Mouse (Mus musculus): ENCODE measurements around the gene Rcc1. TPM values are rescaled to one million over a fixed set of nuclear protein-coding genes. Genes with fewer than 3 reads are reported as not detected.

Gene Rcc1
- polyA plus RNA-seq, 1 experiment, result 11.5 TPM

GRCm38 (mm10) chr4:132350854-132351253 is 2.6 kb downstream of the Rcc1 start:
- Histone ChIP-seq H3K27ac (ENCODE audit: insufficient read depth, low read length) (no peak overlapping the region), H3K4me1 (ENCODE audit: control insufficient read depth, insufficient read depth, insufficient read length) (no peaks in the 10 kb centered on the region)
- 87% methylated on average over 3 of the region's 3 CpGs for WGBS

GRCm38 (mm10) chr4:132350123-132350740 is 3.2 kb downstream of the Rcc1 start:
- no peak for DNase-seq (ENCODE audit: low read depth in 1 of 2, low spot score in 2 of 2)
- H3K27ac ChIP-seq (ENCODE audit: insufficient read depth, low read length), result no peak overlapping the region
- TF ChIP-seq POLR2A (IDR thresholded peaks at IDR 0.05; ENCODE audit: low read depth, low read length) (no peak), CTCF (IDR thresholded peaks at IDR 0.05; ENCODE audit: extremely low read depth, insufficient read depth, insufficient read length, insufficient replicate concordance) (no peak)
- WGBS, result 85% methylated on average over 2 of the region's 2 CpGs
- H3K4me1 ChIP-seq (ENCODE audit: control insufficient read depth, insufficient read depth, insufficient read length), result no peaks in the 10 kb centered on the region
- no peaks in the 10 kb centered on the region for H3K27me3 ChIP-seq (ENCODE audit: control insufficient read depth, insufficient read depth, low read length)
- H3K4me3 ChIP-seq (ENCODE audit: extremely low read depth, insufficient read depth, insufficient read length), result no peak overlapping the region
- no peaks in the 10 kb centered on the region for H3K36me3 ChIP-seq (ENCODE audit: control insufficient read depth, insufficient read depth, low read length)

More at GRCm38 (mm10) chr4:132350854-132351253, 2.6 kb downstream of the Rcc1 start:
- no peak for DNase-seq (ENCODE audit: low read depth in 1 of 2, low spot score in 2 of 2)
- no peaks in the 10 kb centered on the region for H3K27me3 ChIP-seq (ENCODE audit: control insufficient read depth, insufficient read depth, low read length)
- no peaks in the 10 kb centered on the region for H3K36me3 ChIP-seq (ENCODE audit: control insufficient read depth, insufficient read depth, low read length)
- no peak overlapping the region for H3K4me3 ChIP-seq (ENCODE audit: extremely low read depth, insufficient read depth, insufficient read length)
- no peak for TF ChIP-seq POLR2A (IDR thresholded peaks at IDR 0.05; ENCODE audit: low read depth, low read length)
- no peak for TF ChIP-seq CTCF (IDR thresholded peaks at IDR 0.05; ENCODE audit: extremely low read depth, insufficient read depth, insufficient read length, insufficient replicate concordance)

GRCm38 (mm10) chr4:132349495-132350122 is 3.8 kb downstream of the Rcc1 start:
- no peak for DNase-seq (ENCODE audit: low read depth in 1 of 2, low spot score in 2 of 2)
- WGBS, result 76% methylated on average over 3 of the region's 3 CpGs
- Histone ChIP-seq H3K4me3 (ENCODE audit: extremely low read depth, insufficient read depth, insufficient read length) (no peak overlapping the region), H3K27ac (ENCODE audit: insufficient read depth, low read length) (no peak overlapping the region), H3K4me1 (ENCODE audit: control insufficient read depth, insufficient read depth, insufficient read length) (peaks cover 3% of the 10 kb centered on the region; the same call in 1 of the 2 replicates), H3K27me3 (ENCODE audit: control insufficient read depth, insufficient read depth, low read length) (no peaks in the 10 kb centered on the region), H3K36me3 (ENCODE audit: control insufficient read depth, insufficient read depth, low read length) (no peaks in the 10 kb centered on the region)
- TF ChIP-seq CTCF (IDR thresholded peaks at IDR 0.05; ENCODE audit: extremely low read depth, insufficient read depth, insufficient read length, insufficient replicate concordance), result no peak

GRCm38 (mm10) chr4:132346661-132347060 is 6.7 kb downstream of the Rcc1 start:
- DNase-seq (ENCODE audit: low read depth in 1 of 2, low spot score in 2 of 2), result no peak

GRCm38 (mm10) chr4:132346261-132346660 is 7.1 kb downstream of the Rcc1 start:
- Histone ChIP-seq H3K27me3 (ENCODE audit: control insufficient read depth, insufficient read depth, low read length) (no peaks in the 10 kb centered on the region), H3K36me3 (ENCODE audit: control insufficient read depth, insufficient read depth, low read length) (no peaks in the 10 kb centered on the region), H3K4me3 (ENCODE audit: extremely low read depth, insufficient read depth, insufficient read length) (no peak overlapping the region), H3K27ac (ENCODE audit: insufficient read depth, low read length) (no peak overlapping the region), H3K4me1 (ENCODE audit: control insufficient read depth, insufficient read depth, insufficient read length) (peaks cover 8% of the 10 kb centered on the region; the same call in 1 of the 2 replicates)
- 91% methylated on average over 4 of the region's 4 CpGs for WGBS
- no peak for DNase-seq (ENCODE audit: low read depth in 1 of 2, low spot score in 2 of 2)
- TF ChIP-seq CTCF (IDR thresholded peaks at IDR 0.05; ENCODE audit: extremely low read depth, insufficient read depth, insufficient read length, insufficient replicate concordance), result no peak
- no peak for TF ChIP-seq POLR2A (IDR thresholded peaks at IDR 0.05; ENCODE audit: low read depth, low read length)

More at GRCm38 (mm10) chr4:132346661-132347060, 6.7 kb downstream of the Rcc1 start:
- TF ChIP-seq POLR2A (IDR thresholded peaks at IDR 0.05; ENCODE audit: low read depth, low read length), result no peak
- TF ChIP-seq CTCF (IDR thresholded peaks at IDR 0.05; ENCODE audit: extremely low read depth, insufficient read depth, insufficient read length, insufficient replicate concordance), result no peak
- no peaks in the 10 kb centered on the region for H3K36me3 ChIP-seq (ENCODE audit: control insufficient read depth, insufficient read depth, low read length)
- 63% methylated on average over 3 of the region's 3 CpGs for WGBS
- no peak overlapping the region for H3K27ac ChIP-seq (ENCODE audit: insufficient read depth, low read length)
- no peak overlapping the region for H3K4me3 ChIP-seq (ENCODE audit: extremely low read depth, insufficient read depth, insufficient read length)
- peaks cover 8% of the 10 kb centered on the region; the same call in 1 of the 2 replicates for H3K4me1 ChIP-seq (ENCODE audit: control insufficient read depth, insufficient read depth, insufficient read length)
- no peaks in the 10 kb centered on the region for H3K27me3 ChIP-seq (ENCODE audit: control insufficient read depth, insufficient read depth, low read length)

GRCm38 (mm10) chr4:132345843-132346212 is 7.6 kb downstream of the Rcc1 start:
- Histone ChIP-seq H3K36me3 (ENCODE audit: control insufficient read depth, insufficient read depth, low read length) (no peaks in the 10 kb centered on the region), H3K27me3 (ENCODE audit: control insufficient read depth, insufficient read depth, low read length) (no peaks in the 10 kb centered on the region), H3K4me3 (ENCODE audit: extremely low read depth, insufficient read depth, insufficient read length) (no peak overlapping the region), H3K4me1 (ENCODE audit: control insufficient read depth, insufficient read depth, insufficient read length) (peaks cover 8% of the 10 kb centered on the region; the same call in 1 of the 2 replicates), H3K27ac (ENCODE audit: insufficient read depth, low read length) (no peak overlapping the region)
- TF ChIP-seq POLR2A (IDR thresholded peaks at IDR 0.05; ENCODE audit: low read depth, low read length) (no peak), CTCF (IDR thresholded peaks at IDR 0.05; ENCODE audit: extremely low read depth, insufficient read depth, insufficient read length, insufficient replicate concordance) (no peak)
- DNase-seq (ENCODE audit: low read depth in 1 of 2, low spot score in 2 of 2), result no peak
- WGBS, result 41% methylated on average over 5 of the region's 5 CpGs

All from spleen, adult 2 months (tissue).